Mouse (Mus musculus) midbrain, embryonic 16.5 days (tissue): ENCODE data around the gene Nf2. TPM values are rescaled to one million over a fixed set of nuclear protein-coding genes. Genes with fewer than 3 reads are reported as not detected.

Source experiments
- ATAC-seq: fragments of 200-750 bp; cut with Nextera tagmentation; 2 replicates; pipeline ENCODE4 v1.8.0; 2017; ENCODE audit warnings: moderate TSS enrichment
- H3K27ac ChIP-seq: fragments of 300-500 bp; sonication (generic); 2 replicates; pipeline ENCODE4 v1.5.1; 2014; ENCODE audit warnings: mild to moderate bottlenecking, low read length, mixed read lengths
- H3K27me3 ChIP-seq: fragments of 300-500 bp; sonication (generic); 2 replicates; pipeline ENCODE4 v1.6.1; 2014; ENCODE audit warnings: low read depth, low read length, mixed read lengths; ENCODE audit not compliant: control insufficient read depth, insufficient read depth
- H3K36me3 ChIP-seq: fragments of 300-500 bp; sonication (generic); 2 replicates; pipeline ENCODE4 v1.6.1; 2014; ENCODE audit warnings: mild to moderate bottlenecking, low read length, moderate library complexity, mixed read lengths; ENCODE audit not compliant: control insufficient read depth, insufficient read depth
- H3K4me1 ChIP-seq: fragments of 300-500 bp; sonication (generic); 2 replicates; pipeline ENCODE4 v1.6.1; 2014; ENCODE audit warnings: mild to moderate bottlenecking, low read length, mixed read lengths; ENCODE audit not compliant: control insufficient read depth, insufficient read depth
- H3K4me2 ChIP-seq: fragments of 300-500 bp; sonication (generic); 2 replicates; pipeline ENCODE4 v1.6.1; 2014; ENCODE audit warnings: mild to moderate bottlenecking, low read length, mixed read lengths
- H3K4me3 ChIP-seq: fragments of 300-500 bp; sonication (generic); 2 replicates; pipeline ENCODE4 v1.5.1; 2014; ENCODE audit warnings: low read depth, mild to moderate bottlenecking, low read length, moderate library complexity, mixed read lengths
- H3K9ac ChIP-seq: fragments of 300-500 bp; sonication (generic); 2 replicates; pipeline ENCODE4 v1.6.1; 2014; ENCODE audit warnings: low read depth, low read length, mixed read lengths
- H3K9me3 ChIP-seq: fragments of 300-500 bp; sonication (generic); replicated peaks from 2 replicates; pipeline ENCODE4 v1.6.1; 2014; ENCODE audit warnings: mild to moderate bottlenecking, low read length, mixed read lengths; ENCODE audit not compliant: control insufficient read depth, poor library complexity, severe bottlenecking
- WGBS: fragments of 180-500 bp; shearing (Covaris S2); extraction: QIAGEN DNeasy Blood & Tissue Kit; methylation state at CpG from one replicate; pipeline ENCODE4 v1.1.7; 2014; 5-methylcytosine and 5-hydroxymethylcytosine counted together
- polyA plus RNA-seq: library from polyadenylated mRNA; unstranded; fragments of >200 nt; fragmentation: Nextera tagmentation; extraction: Ambion mirVana; gene quantifications from 2 replicates; pipeline ENCODE4 v1.2.1, GENCODE M21; 2015

Gene Nf2
- polyA plus RNA-seq, 1 experiment from 2014 or later = 63.3 TPM

DNA sequence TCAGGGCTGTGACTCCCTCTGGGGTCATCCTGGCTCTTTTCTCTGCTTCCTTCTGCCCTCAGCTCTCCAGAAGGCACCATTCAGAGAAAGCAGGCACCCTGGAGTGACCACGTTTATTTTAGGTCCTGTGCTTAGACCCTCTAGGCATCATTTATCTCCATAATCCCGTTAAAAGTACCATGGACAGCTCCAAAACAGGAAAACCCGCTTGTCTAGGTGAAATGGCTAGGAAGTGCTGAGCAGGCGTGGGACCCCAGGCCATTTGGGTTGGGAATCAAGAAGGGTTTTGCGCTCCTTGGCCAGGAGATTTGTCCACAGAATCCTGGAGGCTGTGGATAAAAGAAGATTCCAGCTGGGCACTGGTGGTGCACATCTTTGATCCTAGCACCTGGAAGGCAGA, 85.7 kb downstream of the Nf2 start:
- Histone ChIP-seq H3K4me2 (no peak overlapping the region), H3K27ac (no peak overlapping the region), H3K4me3 (no peak overlapping the region), H3K9ac (no peak overlapping the region), H3K9me3 (no peaks in the 10 kb centered on the region), H3K4me1 (peaks cover 26% of the 10 kb centered on the region), H3K36me3 (no peaks in the 10 kb centered on the region), H3K27me3 (no peaks in the 10 kb centered on the region)
- no peak for ATAC-seq
- 26% methylated on average over 5 of the region's 5 CpGs for WGBS

GRCm38 (mm10) chr11:4762511-4762910, 86.8 kb downstream of the Nf2 start:
- Histone ChIP-seq H3K4me1 (peaks cover 26% of the 10 kb centered on the region), H3K27ac (peak overlapping the region; percentile 74), H3K4me3 (no peak overlapping the region), H3K9me3 (no peaks in the 10 kb centered on the region), H3K36me3 (no peaks in the 10 kb centered on the region), H3K27me3 (no peaks in the 10 kb centered on the region), H3K4me2 (no peak overlapping the region), H3K9ac (0 out of 2 replicates have a peak overlapping the region, but pooled peaks have one; percentile 28)
- ATAC-seq = no peak
- 18% methylated on average over 2 of the region's 2 CpGs for WGBS

- Histone ChIP-seq H3K27me3 (no peaks in the 10 kb centered on the region), H3K9ac (0 out of 2 replicates have a peak overlapping the region, but pooled peaks have one; percentile 28), H3K9me3 (no peaks in the 10 kb centered on the region), H3K27ac (peak overlapping the region; percentile 74), H3K36me3 (no peaks in the 10 kb centered on the region), H3K4me1 (peaks cover 26% of the 10 kb centered on the region), H3K4me2 (no peak overlapping the region), H3K4me3 (no peak overlapping the region)
- peak; percentile 49 for ATAC-seq
- 6% methylated on average over 6 of the region's 6 CpGs for WGBS
Measured at GRCm38 (mm10) chr11:4761991-4762390, 87.3 kb downstream of the Nf2 start.

- no peak overlapping the region for H3K9ac ChIP-seq
- no peak overlapping the region for H3K4me2 ChIP-seq
- peaks cover 26% of the 10 kb centered on the region for H3K4me1 ChIP-seq
- no peaks in the 10 kb centered on the region for H3K27me3 ChIP-seq
- H3K27ac ChIP-seq = no peak overlapping the region
- no peak for ATAC-seq
- no peak overlapping the region for H3K4me3 ChIP-seq
- no peaks in the 10 kb centered on the region for H3K36me3 ChIP-seq
- WGBS = 28% methylated on average over 4 of the region's 4 CpGs
- no peaks in the 10 kb centered on the region for H3K9me3 ChIP-seq
Measured at GRCm38 (mm10) chr11:4760438-4760837, 88.9 kb downstream of the Nf2 start.

DNA sequence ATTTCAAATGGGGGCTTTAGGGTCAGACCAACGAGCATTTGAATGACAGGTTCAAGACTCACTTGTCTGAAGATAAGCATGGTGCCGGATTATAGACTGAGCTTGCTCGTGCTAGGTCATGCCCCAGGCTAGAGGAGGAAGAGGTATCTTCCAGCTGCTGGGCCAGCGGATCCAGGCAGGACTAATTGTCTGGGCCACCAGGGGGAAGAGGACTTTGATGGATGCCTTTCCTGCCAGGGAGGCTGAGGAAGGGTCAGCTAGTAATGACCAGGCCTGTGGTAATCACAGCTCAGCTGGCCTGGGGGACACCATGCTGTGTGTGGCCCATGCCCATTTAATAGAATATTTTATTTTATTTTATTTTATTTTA, 91.6 kb downstream of the Nf2 start:
- no peaks in the 10 kb centered on the region for H3K36me3 ChIP-seq
- H3K4me1 ChIP-seq = peaks cover 21% of the 10 kb centered on the region
- H3K9ac ChIP-seq = no peak overlapping the region
- WGBS = 47% methylated on average over 4 of the region's 4 CpGs
- no peak for ATAC-seq
- H3K4me2 ChIP-seq = no peak overlapping the region
- H3K9me3 ChIP-seq = no peaks in the 10 kb centered on the region
- H3K27ac ChIP-seq = no peak overlapping the region
- no peak overlapping the region for H3K4me3 ChIP-seq
- no peaks in the 10 kb centered on the region for H3K27me3 ChIP-seq

- Histone ChIP-seq H3K4me3 (no peak overlapping the region), H3K9ac (no peak overlapping the region), H3K9me3 (no peaks in the 10 kb centered on the region), H3K36me3 (no peaks in the 10 kb centered on the region), H3K4me1 (peaks cover 15% of the 10 kb centered on the region), H3K27ac (no peak overlapping the region), H3K27me3 (no peaks in the 10 kb centered on the region), H3K4me2 (no peak overlapping the region)
- no peak for ATAC-seq
- WGBS = 76% methylated on average over 11 of the region's 11 CpGs
Measured at GRCm38 (mm10) chr11:4756984-4757788, 92.2 kb downstream of the Nf2 start.

DNA sequence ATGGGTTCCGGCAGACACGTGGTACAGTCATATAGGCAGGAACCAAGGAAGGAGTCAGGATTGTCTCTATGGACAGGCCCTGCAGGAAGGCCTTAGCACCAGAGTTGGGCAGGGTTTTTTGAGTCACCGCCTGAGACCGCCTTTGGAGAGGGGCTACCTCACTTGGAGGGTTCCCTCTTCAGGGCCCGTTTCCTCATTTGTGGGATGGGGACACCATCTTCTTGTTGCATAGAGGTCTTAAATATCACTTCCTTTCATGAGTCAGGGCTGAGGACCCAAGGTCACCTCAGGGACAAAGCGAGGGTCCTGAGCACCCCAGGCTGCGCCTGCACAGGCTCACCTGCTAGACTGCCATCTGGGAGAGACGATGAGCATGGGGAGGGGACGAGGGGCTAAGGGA, 92.9 kb downstream of the Nf2 start:
- H3K27me3 ChIP-seq = no peaks in the 10 kb centered on the region
- WGBS = 90% methylated on average over 9 of the region's 9 CpGs
- no peak for ATAC-seq
- H3K9ac ChIP-seq = no peak overlapping the region
- H3K27ac ChIP-seq = no peak overlapping the region
- no peaks in the 10 kb centered on the region for H3K36me3 ChIP-seq
- H3K4me2 ChIP-seq = no peak overlapping the region
- H3K4me1 ChIP-seq = peaks cover 8% of the 10 kb centered on the region; the same call in 1 of the 2 replicates
- no peak overlapping the region for H3K4me3 ChIP-seq
- H3K9me3 ChIP-seq = no peaks in the 10 kb centered on the region

DNA sequence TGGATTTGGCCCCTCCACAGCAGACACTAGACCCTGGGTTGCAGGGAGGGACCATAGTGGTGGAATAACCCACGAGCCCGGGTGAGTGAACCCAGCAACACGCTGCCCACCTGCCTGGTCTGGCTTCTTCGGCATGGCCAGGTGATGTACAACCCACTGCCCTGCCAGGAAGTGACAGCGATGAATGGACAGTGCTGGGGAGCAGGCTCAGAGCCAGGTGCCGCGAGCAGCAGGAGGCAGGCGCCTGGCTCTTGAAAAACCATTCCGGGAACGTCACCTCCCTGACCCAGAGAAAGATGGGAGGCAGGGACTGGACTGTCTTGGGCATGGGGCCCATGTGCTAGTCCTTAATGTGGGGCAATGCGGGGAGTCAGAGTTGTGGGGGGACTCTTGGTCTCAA, 94.5 kb downstream of the Nf2 start:
- Histone ChIP-seq H3K27ac (no peak overlapping the region), H3K4me2 (no peak overlapping the region), H3K9ac (no peak overlapping the region), H3K9me3 (no peaks in the 10 kb centered on the region), H3K27me3 (peaks cover 5% of the 10 kb centered on the region), H3K4me3 (no peak overlapping the region), H3K4me1 (0 out of 2 replicates have a peak, but pooled peaks cover 2% of the 10 kb centered on the region), H3K36me3 (no peaks in the 10 kb centered on the region)
- ATAC-seq = no peak
- WGBS = 78% methylated on average over 11 of the region's 11 CpGs

DNA sequence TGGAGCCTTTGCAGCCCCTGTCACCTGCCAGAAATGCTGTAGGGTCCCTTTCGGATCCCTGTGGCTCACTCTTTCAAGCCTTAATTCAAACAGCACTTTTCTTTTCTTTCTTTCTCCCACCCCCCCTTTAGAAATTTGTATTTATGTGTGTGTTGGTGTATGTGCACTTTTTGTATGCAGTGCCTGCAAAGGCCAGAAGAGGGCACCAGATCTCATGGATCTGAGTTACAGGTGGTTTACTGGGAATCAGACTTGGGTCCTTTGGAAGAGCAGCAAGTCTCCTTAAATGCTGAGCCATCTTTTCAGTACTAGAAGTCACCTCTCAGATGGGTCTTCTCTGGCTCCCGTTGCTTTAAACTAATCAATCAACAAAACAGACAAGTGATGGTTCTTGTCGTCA, 95.3 kb downstream of the Nf2 start:
- ATAC-seq = no peak
- 96% methylated on average over 3 of the region's 3 CpGs for WGBS

More for the DNA sequence above, 95.3 kb downstream of the Nf2 start:
- H3K4me3 ChIP-seq = no peak overlapping the region
- H3K9ac ChIP-seq = no peak overlapping the region
- no peaks in the 10 kb centered on the region for H3K36me3 ChIP-seq
- H3K9me3 ChIP-seq = no peaks in the 10 kb centered on the region
- H3K27ac ChIP-seq = no peak overlapping the region
- no peak overlapping the region for H3K4me2 ChIP-seq
- peaks cover 14% of the 10 kb centered on the region for H3K27me3 ChIP-seq
- 0 out of 2 replicates have a peak, but pooled peaks cover 2% of the 10 kb centered on the region for H3K4me1 ChIP-seq
